Mouse (Mus musculus) cerebellum, adult 2 months (tissue): Measurements from ENCODE around the gene Bri3bp.

Experiments
- CTCF ChIP-seq: fragments of 200-500 bp; IDR thresholded peaks from 2 replicates; pipeline ENCODE4 v1.5.1; 2011; ENCODE audit warnings: low read depth, mild to moderate bottlenecking, control low read depth, low read length, moderate library complexity, borderline replicate concordance; ENCODE audit not compliant: insufficient read depth
- POLR2A ChIP-seq: fragments of 200-500 bp; IDR thresholded peaks from 2 replicates; pipeline ENCODE4 v1.6.1; 2011; ENCODE audit warnings: low read length, control low read depth, borderline replicate concordance; ENCODE audit not compliant: insufficient read depth

DNA sequence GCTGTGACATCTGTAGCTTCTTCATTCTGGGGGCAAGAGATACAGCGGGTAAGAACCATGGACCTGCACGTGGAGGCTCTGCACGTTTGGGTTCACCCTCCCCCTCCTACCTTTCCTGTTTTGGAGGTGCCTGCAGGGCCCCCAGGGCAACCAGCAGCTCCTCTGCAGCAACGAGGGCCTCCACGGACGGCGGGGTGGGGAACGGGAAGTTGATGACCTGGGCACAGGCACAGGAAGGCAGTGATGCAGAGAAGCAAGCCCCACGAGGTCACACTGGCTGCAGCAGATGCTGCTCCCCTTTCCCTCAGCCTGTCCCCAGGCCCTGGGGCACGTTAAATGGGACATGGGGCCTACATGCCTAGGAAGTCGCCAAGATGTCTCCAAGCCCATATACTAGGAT is 22.2 kb upstream of the Bri3bp start:
- TF ChIP-seq CTCF = no peak
- TF ChIP-seq POLR2A = no peak
